Mouse (Mus musculus) natural killer cell, adult 2 months (primary cell): Measurements from ENCODE around the gene Nub1.

Experiments used
- DNase-seq, 2 experiments: peaks; one replicate each; pipeline ENCODE4 v3.0.0; 2022; ENCODE audit warnings: low spot score in 2 of 2

Nub1 gene

DNA sequence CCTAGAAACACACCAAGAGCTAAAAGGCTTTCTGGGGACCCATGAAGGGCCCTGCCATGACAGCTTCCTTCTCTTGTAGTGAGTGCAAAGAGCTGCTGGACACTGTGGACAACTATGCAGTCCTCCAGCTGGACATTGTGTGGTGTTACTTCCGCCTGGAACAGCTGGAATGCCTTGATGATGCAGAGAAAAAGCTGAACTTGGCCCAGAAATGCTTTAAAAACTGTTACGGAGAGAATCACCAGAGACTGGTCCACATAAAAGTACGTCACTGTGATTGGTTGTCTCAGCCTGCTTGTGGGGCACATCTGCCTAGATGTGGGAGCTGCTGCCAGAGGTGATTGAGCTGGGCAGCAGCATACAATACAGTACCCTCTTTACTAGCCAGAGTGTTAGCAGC, 15.9 kb downstream of the Nub1 start:
- DNase-seq, result no peak

DNA sequence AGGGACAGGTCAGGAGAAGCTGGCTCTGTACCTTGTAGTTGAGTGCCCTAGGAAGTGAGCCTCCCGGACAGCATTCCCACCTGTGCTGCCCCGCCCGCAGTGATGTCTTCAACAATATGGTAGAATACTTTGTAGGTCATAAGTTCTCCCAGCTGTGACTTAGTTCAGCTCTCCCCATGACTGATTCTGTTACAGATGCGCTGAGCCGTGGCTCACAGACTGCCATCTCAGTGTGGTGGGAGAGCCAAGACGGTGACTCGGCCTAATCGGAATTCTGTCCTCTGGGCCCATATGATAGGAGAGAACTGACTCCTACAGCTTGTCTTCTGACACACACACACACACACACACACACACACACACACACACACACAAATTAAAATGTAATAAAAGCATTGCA, 19.3 kb downstream of the Nub1 start:
- no peak for DNase-seq

DNA sequence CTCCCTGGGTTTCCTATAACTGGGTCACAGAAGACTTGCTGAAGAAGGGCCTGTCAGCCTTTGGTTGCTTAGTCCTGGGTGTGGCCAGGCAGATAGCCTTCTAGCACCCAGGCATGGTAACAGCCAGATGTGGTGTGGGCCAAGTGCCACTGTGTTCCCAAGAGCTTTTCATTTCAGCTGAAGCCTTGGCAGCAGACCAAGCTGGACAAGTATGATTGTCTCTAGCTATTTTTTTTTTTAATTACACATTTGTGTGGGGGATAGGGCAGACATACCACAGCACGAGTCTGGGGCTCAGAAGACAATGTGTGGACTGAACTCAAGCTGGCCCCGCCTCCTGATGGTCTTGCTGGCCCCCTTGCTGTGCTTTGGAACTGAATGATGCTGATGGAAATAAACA, 24.6 kb downstream of the Nub1 start:
- no peak for DNase-seq

DNA sequence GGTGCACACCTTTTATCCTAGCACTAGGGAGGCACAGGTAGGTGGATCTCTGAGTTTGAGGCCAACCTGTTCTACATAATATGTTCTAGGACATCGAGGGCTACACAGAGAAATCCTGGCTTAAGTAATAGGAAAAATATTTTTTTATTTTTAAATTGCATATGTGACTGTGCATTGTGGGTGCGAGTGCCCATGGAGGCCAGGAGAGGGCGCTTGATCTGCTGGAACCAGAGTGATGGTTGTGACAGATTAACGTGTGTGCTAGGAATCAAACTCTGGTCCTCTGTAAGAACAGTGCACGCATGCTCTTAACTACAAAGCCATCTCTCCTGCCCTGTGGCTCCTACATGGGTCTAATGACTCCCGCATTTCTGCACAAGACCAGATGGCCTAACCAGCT, 26.3 kb downstream of the Nub1 start:
- no peak for DNase-seq

DNA sequence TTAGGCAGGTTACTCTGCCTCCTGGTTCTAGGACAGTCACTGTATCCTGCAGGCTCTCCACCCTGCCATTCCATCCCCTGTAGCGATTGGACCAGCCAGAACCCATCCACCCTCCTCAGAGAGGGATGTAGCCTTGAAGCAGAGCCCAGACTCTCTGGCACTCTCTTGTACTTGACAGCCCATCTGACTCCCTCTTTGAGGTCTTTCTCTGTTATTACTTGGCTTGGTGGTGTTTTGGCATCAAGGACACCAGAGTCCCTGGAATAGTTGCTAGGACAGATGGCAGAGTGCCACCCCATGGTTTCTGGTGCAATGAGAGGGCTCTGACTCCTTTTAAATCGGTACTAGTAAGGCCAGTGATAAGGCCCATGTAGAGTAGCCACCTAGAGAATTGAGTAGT, 27.9 kb downstream of the Nub1 start:
- no peak for DNase-seq

DNA sequence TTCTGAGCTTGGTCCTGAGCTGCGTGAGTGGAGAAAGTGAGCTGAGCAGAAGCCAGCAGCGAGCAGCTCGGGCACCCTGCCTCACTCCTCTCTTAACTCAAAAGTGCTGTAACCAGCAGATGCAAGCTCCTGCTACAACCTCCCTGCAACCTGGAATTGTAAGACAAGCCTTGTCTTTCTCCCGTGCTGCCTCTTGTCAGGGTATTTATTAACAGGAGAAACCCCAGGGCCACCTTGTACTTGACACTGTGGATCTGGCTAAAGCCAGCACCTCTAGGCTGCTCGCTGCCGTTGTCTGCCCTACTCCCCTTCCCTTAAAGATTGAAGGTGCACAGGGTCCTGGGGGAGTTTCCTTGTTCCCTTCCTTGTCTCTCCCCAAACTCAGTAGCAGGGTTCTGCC, 28.7 kb downstream of the Nub1 start:
- DNase-seq, result no peak

DNA sequence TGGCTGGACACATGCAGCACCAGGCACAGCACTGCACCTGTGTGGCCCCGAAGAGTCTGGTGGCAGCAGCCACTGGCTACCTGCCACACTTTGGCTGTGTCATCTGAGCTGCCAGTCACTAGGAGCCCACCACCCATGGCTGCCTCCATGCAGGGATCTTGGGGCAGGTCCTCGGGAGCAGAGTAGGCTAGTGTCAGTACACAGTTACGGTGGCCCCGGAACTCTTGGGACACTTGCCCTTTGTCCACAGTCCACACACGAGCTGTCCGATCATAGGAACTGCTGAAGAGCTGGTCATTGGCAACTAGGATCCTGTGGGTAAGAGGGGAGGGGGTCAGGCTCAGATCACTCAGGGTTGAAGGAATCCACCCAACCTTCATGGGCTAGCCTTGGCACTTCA, 32.7 kb downstream of the Nub1 start:
- no peak for DNase-seq

DNA sequence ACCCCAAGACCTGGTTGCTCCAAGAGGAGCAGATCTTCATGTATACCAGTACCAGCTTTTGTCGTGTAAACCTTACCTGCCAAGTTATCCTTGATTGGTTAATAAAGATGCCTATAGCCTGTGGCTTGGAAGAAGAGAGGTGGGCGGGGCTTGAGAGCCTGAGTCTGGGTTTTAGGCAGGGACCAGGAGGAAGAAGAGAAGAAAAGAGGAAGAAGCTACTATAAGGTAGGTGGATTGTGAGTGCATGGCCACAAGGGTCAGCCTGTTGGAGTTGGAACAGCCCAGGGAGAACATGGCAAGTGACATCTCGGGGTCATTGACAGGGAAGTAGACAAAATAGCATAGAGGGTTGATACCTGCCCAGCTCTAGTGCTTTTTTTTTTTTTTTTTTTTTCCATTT, 34.5 kb downstream of the Nub1 start:
- DNase-seq, result no peak

DNA sequence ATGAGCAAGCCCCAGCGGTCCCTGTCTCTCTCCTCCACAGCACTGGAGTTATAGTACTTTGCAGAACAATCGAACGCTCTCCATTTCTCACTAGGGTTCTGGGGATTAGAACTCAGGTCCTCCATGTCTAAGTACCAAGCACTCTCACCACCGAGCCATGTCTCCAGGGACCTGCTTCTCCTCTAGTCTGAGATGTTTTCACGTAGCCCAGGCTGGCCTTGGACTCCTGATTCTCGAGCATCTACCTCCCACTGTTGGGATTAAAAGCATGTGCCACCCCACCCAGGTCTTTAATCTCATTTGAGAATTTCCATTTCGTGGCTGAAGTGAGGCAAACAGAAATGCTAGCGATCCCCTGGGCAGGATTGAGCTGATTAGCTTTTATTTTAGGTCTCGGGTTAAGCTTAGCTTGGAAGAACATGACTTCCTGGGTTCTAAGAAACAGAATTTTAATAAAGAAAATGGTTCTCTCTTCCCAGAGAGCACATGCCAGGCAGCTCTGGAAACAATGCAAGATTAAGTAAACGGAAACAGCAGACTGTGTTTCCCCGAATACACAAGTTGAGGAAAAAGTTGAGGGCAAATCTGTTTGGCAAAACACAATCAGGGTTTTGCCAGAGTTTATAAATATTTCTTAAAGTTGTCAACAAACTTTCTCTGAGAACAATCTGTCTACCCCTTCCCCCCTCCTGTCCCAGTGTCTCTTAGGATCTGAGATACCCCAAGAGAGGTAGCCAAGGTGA, 38.4 kb downstream of the Nub1 start:
- DNase-seq, result no peak

DNA sequence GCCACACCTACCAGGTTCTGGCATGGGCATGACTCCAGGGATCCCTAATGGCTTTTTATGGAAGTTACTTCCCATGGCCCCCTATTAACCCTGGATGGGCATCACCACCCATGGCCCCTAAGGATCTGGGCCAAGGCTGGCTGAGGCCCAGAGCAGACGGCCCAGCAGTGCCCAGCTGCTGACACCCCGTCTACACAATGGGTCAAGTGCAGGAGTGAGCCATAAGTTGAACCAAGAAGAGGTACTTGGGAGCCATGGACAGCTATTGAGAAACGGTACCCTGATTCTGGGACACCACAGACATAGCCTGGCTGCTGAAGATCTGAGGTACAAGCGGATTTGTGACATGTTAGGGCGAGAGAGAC, 38.9 kb downstream of the Nub1 start:
- no peak for DNase-seq

DNA sequence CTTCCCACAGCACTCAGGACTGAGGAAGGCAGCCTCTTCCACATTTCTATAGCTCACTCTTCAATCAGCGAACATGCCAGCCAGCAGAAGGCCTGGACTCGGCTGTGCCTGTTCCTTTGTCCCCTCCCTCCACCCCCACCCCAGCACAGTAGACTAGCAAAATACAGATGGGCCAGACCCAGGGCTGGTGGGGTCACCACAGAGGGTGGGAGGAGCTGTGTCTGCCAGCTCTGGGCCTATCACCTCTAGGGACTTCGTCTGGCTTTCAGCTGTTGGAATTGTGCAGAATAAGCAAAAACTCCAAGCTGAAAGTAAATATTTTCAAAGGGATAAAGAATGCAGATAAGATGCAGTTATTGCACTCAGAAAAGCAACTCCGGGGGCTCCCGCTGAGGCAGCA, 39.5 kb downstream of the Nub1 start:
- DNase-seq, result no peak

DNA sequence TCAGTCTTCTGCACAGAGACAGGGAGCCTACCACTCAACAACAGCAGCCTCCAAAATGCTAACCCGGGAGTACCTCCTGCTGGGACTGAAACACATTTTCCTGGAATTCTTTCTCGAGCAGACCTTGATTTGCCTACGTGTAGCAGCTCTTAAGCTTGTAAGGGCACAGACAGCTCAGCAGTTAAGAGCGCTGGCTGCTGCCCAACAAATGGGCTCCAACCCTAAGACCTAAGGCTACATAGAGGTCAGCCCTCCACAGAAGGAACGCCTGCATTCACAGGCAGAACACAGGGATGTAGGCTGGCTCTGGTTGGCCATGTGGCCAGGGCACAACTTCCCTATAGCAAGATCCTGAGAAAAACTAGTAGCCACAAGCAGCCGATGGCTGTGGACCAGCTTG, 40.6 kb downstream of the Nub1 start:
- no peak for DNase-seq

DNA sequence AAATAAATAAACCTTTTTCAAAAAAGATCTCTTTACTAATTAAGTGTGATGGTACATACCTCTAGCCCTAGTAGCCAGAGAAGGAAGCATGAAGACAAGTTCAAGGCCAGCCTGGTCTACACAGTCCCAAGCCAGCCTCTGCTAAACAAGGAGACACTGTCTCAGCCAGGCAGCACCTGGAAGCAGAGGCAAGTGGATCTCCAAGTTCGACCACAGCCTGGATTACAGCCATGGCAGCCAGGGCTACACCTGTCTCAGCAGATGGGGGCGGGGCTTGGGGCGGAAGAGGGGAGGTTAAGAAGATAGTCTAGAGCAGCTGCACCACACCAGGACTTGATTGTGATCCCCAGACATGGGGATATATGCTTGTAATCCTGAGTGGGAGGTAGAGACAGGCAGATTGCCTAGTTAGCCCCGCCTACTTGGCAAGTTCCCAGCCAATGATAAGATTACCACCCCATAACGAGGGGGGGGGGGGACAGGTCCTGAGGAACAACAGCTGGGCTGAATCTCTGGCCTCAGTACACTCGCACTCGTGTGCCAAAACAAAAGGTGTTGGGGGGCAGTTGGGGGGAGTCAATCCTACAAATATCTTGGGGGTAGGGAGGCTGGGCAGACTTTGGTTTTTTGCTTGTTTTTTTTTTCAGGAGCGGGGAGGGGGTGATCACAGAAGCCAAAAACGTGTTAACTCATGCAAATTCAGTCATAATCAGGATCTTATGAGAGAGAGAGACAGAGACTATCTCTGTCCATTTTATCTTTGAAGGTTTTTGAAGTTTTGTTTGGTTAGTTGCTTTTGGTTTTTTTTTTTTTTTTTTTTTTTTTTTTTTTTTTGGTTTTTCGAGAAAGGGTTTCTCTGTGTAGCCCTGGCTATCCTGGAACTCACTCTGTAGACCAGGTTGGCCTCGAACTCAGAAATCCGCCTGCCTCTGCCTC, 41.8 kb downstream of the Nub1 start:
- DNase-seq, result no peak

DNA sequence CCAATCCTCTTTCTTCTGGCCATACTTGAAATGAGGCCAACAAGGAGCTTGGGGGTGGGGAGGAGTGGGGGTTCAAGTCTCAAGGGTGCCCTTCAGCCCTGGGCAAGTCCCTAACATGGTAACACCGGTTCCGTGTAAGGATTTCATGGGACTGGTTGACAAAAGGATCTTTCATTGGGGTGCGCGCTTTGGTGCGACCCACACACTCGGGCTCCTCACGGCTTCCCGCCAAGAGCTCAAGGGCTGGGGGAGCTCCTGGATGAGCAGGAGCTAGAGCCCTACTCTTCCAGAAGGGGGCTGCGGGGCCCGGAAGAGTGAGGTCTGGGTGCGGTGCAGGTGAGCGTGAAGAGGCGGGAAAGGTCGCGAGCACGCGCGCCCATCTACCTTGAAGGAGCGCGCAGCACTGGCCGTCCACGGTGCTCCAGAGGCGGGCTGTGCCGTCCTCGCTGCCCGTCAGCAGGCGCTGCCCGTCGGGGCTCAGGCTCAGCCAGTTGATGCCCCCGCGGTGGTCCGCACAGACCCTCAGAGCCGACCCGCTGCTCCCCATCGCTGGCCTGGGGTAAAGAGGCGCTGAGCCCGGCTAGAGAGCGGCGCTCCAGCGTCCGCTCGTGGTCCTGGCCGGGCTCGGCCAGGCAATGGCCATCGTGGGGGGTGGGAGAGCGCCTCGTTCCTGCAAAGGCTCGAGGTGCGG, 44.6 kb downstream of the Nub1 start:
- no peak for DNase-seq

DNA sequence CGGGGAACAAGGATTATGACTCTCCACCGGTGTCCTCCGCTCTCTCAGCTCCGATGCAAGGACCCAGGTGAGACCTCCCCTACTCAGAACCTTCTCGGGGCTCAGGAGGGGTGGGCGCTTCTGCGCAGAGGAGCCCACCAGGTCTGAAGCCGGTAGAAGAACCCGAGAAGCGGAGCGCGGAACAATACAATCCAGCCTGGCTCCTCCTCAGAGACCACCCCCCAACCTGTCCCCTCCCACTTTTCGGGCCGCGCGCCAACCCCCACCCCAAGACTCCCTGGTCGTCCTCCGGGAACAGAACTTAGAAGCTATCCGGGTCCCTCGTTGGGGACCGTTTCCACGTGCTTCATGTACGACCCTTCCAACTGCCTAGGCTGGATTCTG, 45.1 kb downstream of the Nub1 start, which contains the start of gene Wdr86:
Gene Wdr86 (minus strand): TSS at position 240 of the 384 bp plus-strand sequence.
- DNase-seq, result no peak

DNA sequence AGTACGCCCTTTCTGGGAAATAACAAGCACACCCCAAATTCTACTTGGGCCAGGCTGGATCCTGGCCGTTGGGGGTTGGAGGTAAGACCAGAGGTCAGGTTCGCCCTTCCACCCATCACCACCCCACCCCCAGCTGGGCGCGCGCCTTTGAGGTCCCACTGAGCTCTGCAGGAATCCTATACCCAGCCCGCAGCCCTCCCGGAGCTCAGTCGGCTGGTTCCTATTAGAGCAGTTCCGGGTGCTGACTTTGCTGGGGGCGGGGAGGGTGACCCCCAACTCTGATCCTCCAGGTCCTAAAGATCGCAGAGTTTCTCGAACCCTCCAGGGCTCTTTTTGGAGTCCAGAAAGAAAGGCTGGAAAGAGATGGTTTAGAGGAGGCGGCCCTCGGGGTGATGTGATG, 45.7 kb downstream of the Nub1 start:
- DNase-seq, result no peak

DNA sequence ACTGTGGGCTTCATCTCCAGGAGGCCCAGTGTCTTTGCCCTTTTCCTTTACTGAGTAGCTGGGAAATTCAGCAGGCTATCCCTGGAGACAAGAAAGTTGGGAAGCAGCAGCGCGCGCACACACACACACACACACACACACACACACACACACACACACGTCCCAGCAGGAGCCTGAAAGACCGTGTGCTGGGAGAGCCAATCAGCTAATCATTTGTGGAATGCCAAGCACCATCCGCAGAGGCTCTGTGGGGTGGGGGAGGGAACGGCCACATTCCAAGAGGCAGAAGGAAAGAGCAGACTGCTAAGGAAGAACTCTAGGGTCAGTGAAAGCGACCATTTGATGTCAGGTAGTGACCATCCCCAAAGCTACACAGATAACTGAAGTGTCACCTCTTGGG, 47.8 kb downstream of the Nub1 start:
- DNase-seq, result no peak

DNA sequence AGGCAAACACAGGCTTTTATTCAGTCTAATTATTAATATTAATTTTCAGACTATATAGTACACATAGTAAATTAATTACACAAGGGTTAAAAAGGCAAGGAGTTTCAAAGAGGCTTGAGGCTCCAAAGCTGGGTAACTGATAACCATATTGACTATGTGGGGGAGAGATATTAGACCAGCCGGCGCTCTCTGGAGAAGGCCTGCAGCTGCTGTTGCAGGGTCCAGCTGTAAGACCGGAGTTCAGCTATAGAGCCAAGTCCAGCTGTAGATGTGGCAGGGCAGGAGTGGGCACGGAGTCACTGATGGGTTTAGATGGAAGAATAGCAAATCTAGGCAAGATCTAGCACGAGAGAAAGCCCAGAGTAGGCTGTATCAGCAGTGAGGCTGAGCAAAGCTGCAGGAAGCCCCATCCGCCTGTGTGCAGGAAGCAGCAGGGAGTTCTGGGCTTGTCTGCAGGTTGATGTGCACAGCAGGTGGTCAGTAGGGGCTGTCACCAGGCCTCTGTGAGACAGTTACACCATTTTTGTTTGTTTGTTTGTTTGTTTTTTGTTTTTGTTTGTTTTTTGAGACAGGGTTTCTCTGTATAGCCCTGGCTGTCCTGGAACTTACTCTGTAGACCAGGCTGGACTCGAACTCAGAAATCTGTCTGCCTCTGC, 48.6 kb downstream of the Nub1 start:
- DNase-seq, result no peak

DNA sequence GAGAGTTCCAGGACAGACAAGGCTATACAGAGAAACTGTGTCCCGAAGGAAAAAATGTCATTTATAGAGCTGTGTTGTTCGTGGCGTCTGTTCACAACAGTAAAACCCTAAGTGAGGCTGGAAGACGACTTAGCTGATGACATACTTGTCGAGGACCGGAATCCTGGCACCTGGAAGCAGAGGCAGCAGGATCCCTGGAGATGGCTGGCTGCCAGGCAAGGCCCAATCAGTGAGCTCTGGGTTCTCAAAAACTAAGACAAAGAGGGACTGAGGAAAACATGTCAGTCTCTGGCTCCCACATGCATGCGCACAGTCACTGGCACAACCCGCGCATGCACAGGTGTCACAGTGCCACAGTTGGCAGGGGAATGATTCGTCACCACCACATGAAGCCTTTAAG, 52.3 kb downstream of the Nub1 start:
- DNase-seq, result no peak

DNA sequence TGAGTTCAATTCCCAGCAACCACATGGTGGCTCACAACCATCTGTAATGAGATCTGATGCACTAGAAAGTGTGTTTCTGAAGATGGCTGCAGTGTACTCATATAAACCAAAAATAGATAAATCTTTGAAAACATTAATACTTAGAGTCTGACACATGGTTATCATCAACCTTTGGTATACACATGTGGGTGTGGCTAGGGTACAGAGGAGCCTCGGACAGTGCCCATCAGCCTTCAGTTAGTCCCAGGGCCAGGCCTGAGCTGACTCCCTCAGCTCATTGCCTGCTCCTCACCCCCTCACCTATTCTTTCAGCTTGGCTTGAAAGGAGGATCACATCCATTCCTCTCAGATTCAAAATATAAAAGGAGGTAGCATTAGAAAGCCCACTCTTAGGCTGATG, 53.2 kb downstream of the Nub1 start:
- no peak for DNase-seq

DNA sequence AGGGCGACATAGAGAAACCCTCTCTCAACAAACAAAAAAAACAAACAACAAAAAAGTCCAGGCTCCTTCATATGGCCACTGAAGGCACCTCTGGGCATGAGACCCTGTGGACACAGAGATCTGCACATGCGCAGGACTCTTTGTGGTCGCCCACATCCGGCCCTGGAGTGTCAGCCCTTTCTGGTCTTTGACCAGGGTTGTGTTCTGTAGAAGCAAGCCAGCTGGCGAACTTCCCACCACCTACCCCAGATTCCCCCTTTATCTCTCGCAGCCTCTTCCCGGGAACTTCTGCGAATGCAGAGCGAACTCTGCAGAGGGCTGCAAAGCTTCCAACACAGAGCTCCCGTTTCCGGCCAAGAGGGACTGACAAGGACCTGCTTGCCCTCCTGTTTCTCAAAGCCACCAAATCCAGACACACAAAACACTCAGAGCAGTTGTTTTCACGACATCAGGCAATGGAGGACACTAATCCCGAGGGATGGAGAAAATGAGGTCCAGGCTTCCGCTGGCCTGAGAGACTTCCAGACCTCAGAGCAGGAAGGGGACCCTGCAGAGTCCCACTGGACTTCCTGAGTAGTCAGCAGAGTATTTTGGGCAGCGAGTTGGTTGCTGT, 53.9 kb downstream of the Nub1 start:
- peak; percentile 80 to 88 for DNase-seq
